Comparison of ENCODE assay signal across 11 mouse cellular contexts in the genomic region with DNA sequence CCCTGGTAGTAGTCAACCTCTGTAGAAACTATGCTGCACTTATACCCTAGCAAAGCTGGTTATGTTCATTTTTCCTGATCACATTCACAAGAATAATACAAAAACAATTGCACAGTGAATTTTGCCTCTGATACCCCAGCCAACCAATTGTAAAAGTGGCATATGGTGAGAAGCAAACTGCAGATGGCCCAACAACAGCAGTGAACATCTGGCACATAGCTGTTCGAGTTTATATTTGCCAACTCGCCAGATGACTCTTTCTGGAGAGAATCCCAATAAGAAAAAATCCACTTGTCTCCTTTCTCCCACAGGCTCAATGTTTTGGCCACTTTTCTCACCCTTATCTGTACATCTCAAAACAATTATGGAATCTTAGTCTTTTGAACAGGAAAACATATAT.
DNase-seq lines count a peak whose midpoint lies in the region.
"Had no signal": no experiment of that assay in that cellular context is flagged by ENCODE, and none has a peak within 500 bp of the region (broad histone marks: within the 10 kb centered on the region; RNA-seq: fewer than 3 reads in every experiment).

No protein-coding gene starts in this region.

- peak; percentile 6 to 51 for DNase-seq in frontal cortex, postnatal 36 days (ENCODE audit: low spot score in 2 of 2)
- no peak for DNase-seq in frontal cortex, postnatal 10 days (ENCODE audit: low spot score in 2 of 2)
- DNase-seq in right cerebral cortex, postnatal 10 days (ENCODE audit: low spot score in 2 of 2): peak; percentile 25 to 36
- no peak for DNase-seq in right cerebral cortex, postnatal 14 days
- DNase-seq in layer of hippocampus, adult 9-10 months (ENCODE audit: low spot score): peak; percentile 37
- peak; percentile 39 for DNase-seq in telencephalon, adult 2 months (ENCODE audit: low read depth, low spot score)
- DNase-seq in gastrocnemius, postnatal 25 days: no peak
- no peak for DNase-seq in adrenal gland, adult 8-10 months
- DNase-seq: heart, adult 2 months; liver; lung, postnatal 10 days had no signal

Comparison
In these comparisons a context has a peak if more than half of its experiments do, and no peak if none do; other contexts are left out.
1. DNase-seq: peak in frontal cortex, postnatal 36 days (2 of 2), right cerebral cortex, postnatal 10 days (2 of 2), layer of hippocampus, adult 9-10 months (single experiment) and telencephalon, adult 2 months (single experiment); none in frontal cortex, postnatal 10 days (0 of 2), right cerebral cortex, postnatal 14 days (single experiment), gastrocnemius, postnatal 25 days (single experiment) and adrenal gland, adult 8-10 months (single experiment).